40 mouse cellular contexts compared by ENCODE assay signal in the genomic region with DNA sequence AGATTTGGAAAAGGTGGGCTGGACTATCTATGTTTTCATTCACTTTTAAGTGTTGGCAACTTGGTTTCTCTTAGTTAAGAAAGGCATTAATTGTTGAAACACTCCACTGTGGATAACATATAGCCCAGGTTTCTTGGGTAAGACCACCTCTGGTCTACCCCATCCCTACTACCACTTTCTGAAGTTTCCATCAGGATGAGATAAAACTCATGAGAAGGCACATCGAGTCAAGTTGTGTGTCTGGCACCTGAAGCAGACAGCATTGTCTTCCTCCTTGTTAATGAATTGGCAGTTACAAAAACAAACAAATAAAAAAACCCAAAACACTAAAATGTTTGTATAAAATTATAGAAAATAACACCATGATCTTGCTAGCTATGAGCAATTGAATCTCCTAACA. TPM values are rescaled to one million over a fixed set of nuclear protein-coding genes. Genes with fewer than 3 reads are reported as not detected.
"Had no signal": no experiment of that assay in that cellular context is flagged by ENCODE, and none has a peak within 500 bp of the region (broad histone marks: within the 10 kb centered on the region; RNA-seq: fewer than 3 reads in every experiment).

No protein-coding gene starts in this region.

RNA-seq across cellular contexts. Expression of gene Gm9732, which starts 0.9 kb away (rescaled TPM):
- total RNA-seq: left cerebral cortex, postnatal 10 days; left cerebral cortex, postnatal 14 days; left cerebral cortex, postnatal 36 days; left cerebral cortex, postnatal 4 days; liver, adult 2 months; megakaryocyte progenitor cell, adult 5-6 weeks; megakaryocyte, adult 5-6 weeks; megakaryocyte-erythroid progenitor cell, adult 5-6 weeks; midbrain, postnatal 0 days; monocyte, adult 5-6 weeks had no signal
- polyA plus RNA-seq: limb, embryonic 10.5 days; limb, embryonic 11.5 days; limb, embryonic 12.5 days; limb, embryonic 13.5 days; limb, embryonic 14.5 days; limb, embryonic 15.5 days; liver, adult 2 months; liver, embryonic 11.5 days; liver, embryonic 12.5 days; liver, embryonic 13.5 days; liver, embryonic 14.5 days; liver, embryonic 15.5 days; liver, embryonic 16.5 days; liver, postnatal 0 days; lung, adult 2 months; lung, embryonic 14.5 days; lung, embryonic 15.5 days; lung, embryonic 16.5 days; lung, postnatal 0 days; macrophage; midbrain, embryonic 10.5 days; midbrain, embryonic 11.5 days; midbrain, embryonic 12.5 days; midbrain, embryonic 13.5 days; midbrain, embryonic 14.5 days; midbrain, embryonic 15.5 days; midbrain, embryonic 16.5 days; midbrain, postnatal 0 days; neural tube, embryonic 11.5 days; neural tube, embryonic 12.5 days had no signal

RNA-seq across cellular contexts. Expression of gene Gm8126, which starts 17.3 kb away (rescaled TPM):
- total RNA-seq: left cerebral cortex, postnatal 10 days; liver, adult 2 months; megakaryocyte progenitor cell, adult 5-6 weeks; megakaryocyte, adult 5-6 weeks; megakaryocyte-erythroid progenitor cell, adult 5-6 weeks; midbrain, postnatal 0 days; monocyte, adult 5-6 weeks had no signal
- polyA plus RNA-seq: limb, embryonic 10.5 days; limb, embryonic 11.5 days; limb, embryonic 12.5 days; limb, embryonic 13.5 days; limb, embryonic 14.5 days; limb, embryonic 15.5 days; liver, adult 2 months; liver, embryonic 11.5 days; liver, embryonic 12.5 days; liver, embryonic 13.5 days; liver, embryonic 14.5 days; liver, embryonic 15.5 days; liver, embryonic 16.5 days; liver, postnatal 0 days; lung, adult 2 months; lung, embryonic 15.5 days; lung, embryonic 16.5 days; lung, postnatal 0 days; macrophage; midbrain, embryonic 10.5 days; midbrain, embryonic 11.5 days; midbrain, embryonic 12.5 days; midbrain, embryonic 13.5 days; midbrain, embryonic 14.5 days; midbrain, embryonic 15.5 days; midbrain, embryonic 16.5 days; midbrain, postnatal 0 days; neural tube, embryonic 11.5 days; neural tube, embryonic 12.5 days; neural tube, embryonic 13.5 days had no signal

RNA-seq across cellular contexts. Expression of gene Gm8127, which starts 17.9 kb away (rescaled TPM):
- total RNA-seq: left cerebral cortex, postnatal 10 days; left cerebral cortex, postnatal 14 days; left cerebral cortex, postnatal 25 days; left cerebral cortex, postnatal 36 days; left cerebral cortex, postnatal 4 days; liver, adult 2 months; megakaryocyte progenitor cell, adult 5-6 weeks; megakaryocyte, adult 5-6 weeks; megakaryocyte-erythroid progenitor cell, adult 5-6 weeks; midbrain, postnatal 0 days; monocyte, adult 5-6 weeks had no signal
- polyA plus RNA-seq: limb, embryonic 10.5 days; limb, embryonic 11.5 days; limb, embryonic 12.5 days; limb, embryonic 13.5 days; limb, embryonic 14.5 days; limb, embryonic 15.5 days; liver, adult 2 months; liver, embryonic 11.5 days; liver, embryonic 12.5 days; liver, embryonic 13.5 days; liver, embryonic 14.5 days; liver, embryonic 15.5 days; liver, embryonic 16.5 days; liver, postnatal 0 days; lung, adult 2 months; lung, embryonic 14.5 days; lung, embryonic 15.5 days; lung, embryonic 16.5 days; lung, postnatal 0 days; macrophage; midbrain, embryonic 10.5 days; midbrain, embryonic 11.5 days; midbrain, embryonic 12.5 days; midbrain, embryonic 13.5 days; midbrain, embryonic 14.5 days; midbrain, embryonic 15.5 days; midbrain, embryonic 16.5 days; midbrain, postnatal 0 days; neural tube, embryonic 11.5 days; neural tube, embryonic 12.5 days; neural tube, embryonic 13.5 days had no signal

RNA-seq across cellular contexts. Expression of gene Gm8122, which starts 40.6 kb away (rescaled TPM):
- total RNA-seq: left cerebral cortex, postnatal 10 days; left cerebral cortex, postnatal 14 days; left cerebral cortex, postnatal 25 days; left cerebral cortex, postnatal 36 days; left cerebral cortex, postnatal 4 days; liver, adult 2 months; megakaryocyte progenitor cell, adult 5-6 weeks; megakaryocyte, adult 5-6 weeks; megakaryocyte-erythroid progenitor cell, adult 5-6 weeks; midbrain, postnatal 0 days; monocyte, adult 5-6 weeks had no signal
- polyA plus RNA-seq: limb, embryonic 10.5 days; limb, embryonic 11.5 days; limb, embryonic 12.5 days; limb, embryonic 13.5 days; limb, embryonic 14.5 days; limb, embryonic 15.5 days; liver, adult 2 months; liver, embryonic 11.5 days; liver, embryonic 12.5 days; liver, embryonic 13.5 days; liver, embryonic 14.5 days; liver, embryonic 15.5 days; liver, embryonic 16.5 days; liver, postnatal 0 days; lung, adult 2 months; lung, embryonic 14.5 days; lung, embryonic 15.5 days; lung, embryonic 16.5 days; lung, postnatal 0 days; macrophage; midbrain, embryonic 10.5 days; midbrain, embryonic 11.5 days; midbrain, embryonic 12.5 days; midbrain, embryonic 13.5 days; midbrain, embryonic 14.5 days; midbrain, embryonic 15.5 days; midbrain, embryonic 16.5 days; midbrain, postnatal 0 days; neural tube, embryonic 11.5 days; neural tube, embryonic 12.5 days; neural tube, embryonic 13.5 days had no signal
